Mouse (Mus musculus): ENCODE results near the gene Hoxd9.

Gene Hoxd9

DNA sequence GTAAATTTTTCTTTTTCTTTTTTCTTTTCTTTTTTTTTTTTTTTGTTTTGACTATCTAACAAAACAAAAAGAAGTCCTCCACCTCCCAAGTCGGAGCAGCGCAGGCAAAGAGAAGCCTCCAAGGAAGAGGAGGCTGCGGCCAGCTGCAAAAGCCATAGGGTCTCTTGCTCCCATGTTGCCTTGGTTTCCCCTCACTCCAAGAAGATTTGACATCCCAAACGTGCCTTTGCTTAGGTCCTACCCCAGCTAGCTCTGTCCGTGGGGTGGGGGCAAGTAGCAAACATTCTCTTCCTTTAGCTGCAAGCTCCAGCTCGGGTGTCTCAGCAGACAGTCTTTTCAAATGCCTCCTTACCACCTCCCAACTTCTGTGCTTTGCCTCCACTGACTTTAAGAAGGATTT is 36.2 kb downstream of the Hoxd9 start:
- DNase-seq (ENCODE audit: inconsistent ontology term) = no peak

DNA sequence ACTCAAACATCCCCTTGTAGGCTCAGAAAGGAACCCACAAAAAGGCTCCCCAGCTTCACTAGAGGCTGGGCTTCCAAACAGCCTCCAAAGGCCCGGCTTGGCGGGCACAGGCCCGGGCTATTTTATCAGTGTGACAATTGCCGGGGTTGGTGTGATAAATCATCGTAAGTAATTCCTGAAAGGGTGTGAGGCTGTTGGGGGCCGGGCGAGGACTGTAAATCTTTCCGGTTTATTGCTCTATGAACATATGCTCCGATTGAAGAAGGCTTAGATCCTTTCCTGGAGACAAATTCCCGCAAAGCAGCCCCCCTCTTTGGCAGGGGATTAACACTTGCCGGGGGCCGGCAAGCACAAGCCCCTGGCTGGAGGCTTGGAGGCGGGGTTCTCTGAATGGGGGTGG is 36.9 kb downstream of the Hoxd9 start:
- DNase-seq (ENCODE audit: inconsistent ontology term) = no peak

DNA sequence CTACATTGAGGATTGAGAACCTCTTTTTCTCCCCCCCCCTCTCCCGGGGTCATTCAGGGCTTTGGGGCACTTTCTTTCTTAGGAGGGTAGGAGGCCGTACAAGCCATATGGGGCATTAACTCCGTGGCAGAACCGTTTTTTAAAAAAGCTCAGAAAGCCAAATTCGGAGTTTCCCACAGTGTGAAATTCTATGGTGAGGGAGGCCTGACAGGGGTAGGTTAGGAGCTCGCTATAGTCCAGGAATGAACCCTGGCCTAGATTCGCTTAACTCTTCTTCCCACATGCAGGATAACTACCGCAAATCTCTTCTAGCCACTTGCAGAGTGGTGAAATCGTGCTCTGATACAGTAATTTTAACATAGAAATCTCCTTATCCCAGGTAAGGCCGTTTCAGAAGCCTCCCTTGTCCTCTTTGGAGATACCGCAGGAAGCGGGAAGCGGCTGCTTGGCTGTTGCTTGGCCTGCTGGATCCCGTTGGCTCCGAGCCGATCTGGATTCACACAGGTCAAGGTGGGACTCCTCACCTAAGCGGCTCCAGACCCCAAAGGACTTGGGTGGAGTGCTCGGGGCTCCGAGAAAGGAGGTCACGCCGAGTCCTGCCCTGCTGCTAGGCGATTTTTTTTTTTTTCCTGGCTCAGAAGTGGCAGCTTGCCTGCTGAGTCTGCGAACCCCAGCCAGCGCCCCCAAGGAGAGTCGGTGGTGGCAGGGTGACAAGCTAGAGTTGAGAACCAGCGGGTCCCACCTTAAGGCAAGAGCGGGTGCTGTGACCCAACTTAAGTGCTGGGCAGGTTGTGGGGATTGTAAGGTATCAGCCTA is 37.7 kb downstream of the Hoxd9 start:
- DNase-seq (ENCODE audit: inconsistent ontology term) = no peak

DNA sequence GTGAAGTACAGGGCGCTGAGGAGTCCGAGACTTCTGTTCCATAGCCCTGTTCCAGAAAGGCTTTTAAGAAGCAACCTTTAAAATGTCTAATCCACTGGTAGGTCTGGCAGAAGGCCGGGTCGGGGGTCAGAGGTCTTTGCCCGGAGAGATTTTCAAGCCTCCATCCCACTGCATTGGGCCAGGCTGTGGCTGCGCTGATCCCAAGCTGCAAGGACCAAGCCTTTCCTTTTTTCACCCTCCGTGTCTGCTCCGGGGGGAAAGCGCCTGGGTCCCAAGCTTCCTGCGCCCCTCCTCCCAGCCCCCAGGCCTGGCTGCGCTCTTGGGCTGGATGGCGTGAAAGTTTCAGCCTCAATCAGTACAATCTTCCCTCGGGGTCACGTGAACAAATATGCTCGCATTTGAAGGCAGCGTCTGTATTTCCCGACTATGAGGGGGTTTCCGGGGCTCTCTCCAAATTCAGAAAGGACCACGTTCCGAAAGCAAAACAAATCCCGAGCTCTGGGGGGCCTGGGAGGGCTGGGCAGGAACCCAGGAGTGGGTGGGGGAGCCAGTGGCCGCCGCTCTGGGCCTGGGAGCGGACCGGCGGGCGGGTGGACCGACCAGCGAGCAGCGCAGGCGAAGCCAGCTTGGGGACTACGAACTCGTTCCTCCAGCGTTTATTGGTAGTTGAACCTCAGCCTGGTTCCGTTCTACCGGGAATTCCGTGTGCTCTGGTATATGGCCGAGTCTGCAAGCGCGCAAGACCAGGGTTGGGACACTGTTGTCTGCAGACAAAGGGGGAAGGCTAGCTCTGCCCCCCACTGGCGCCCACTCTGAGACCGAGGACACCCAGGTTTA is 38.5 kb downstream of the Hoxd9 start:
- DNase-seq (ENCODE audit: inconsistent ontology term) = no peak

DNA sequence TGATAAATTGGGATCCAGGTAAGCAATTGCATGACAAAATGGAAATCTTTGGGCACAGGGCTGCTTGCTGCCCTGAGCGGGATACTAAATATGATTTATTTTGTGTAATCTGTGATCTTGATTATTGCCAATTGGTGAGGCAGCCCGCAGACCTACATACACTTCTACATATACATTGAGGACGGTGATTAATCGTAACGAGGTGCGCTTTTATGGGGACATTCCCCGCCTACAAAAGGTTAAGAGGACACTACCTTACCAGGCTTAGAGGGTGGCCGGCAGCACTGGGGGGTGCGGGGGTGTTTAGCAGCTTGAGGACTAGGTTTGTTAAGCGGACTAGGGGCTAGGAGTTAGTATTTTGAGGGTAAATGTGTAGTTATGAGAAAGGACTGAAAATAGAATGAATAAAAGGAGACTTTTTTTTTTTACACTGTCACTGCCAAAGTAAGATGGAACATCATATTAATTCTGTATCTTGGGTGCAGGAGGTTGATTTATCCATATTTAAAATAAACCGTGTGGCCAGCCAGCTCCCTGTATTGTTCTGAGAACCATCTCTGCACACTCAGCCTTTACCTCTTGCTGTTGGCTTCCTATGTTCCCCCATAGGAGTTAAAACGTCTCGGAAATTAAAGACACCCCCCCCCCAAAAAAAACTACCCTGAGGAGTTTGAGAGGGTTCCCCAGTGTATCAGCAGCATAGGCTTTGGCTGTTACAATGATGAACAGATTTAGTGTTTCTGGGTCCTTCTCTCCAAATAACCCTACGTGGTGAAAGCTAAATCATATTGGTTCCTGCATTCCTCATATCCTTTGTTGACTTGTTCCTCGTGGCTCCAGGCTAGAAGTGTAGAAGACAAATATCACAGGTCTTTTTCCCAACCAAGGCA is 39.4 kb downstream of the Hoxd9 start:
- no peak for DNase-seq (ENCODE audit: inconsistent ontology term)

DNA sequence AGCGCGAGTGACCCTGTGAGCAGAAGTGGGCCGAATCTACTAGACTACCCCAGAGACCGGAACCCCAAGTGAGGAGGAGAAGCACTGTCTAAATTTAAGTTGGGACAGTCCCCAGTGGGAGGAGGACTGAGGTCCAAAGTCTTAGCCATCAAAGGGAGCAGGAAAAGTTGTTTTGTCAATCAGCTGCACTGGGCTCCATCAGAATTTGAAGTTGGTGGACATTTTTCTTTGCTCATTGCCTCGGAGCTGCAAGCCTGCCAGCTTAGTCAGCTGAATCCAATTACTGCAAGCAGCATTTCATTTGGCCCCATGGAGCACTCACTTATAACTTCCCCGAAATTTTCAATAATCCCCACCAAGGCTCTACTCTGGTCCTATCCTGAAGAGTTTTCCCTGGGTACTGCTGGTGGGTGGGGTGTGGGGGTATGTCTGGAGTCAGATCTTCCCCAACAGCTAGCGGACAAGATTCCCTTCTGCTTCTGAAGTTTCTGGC is 40.1 kb downstream of the Hoxd9 start:
- no peak for DNase-seq (ENCODE audit: inconsistent ontology term)

DNA sequence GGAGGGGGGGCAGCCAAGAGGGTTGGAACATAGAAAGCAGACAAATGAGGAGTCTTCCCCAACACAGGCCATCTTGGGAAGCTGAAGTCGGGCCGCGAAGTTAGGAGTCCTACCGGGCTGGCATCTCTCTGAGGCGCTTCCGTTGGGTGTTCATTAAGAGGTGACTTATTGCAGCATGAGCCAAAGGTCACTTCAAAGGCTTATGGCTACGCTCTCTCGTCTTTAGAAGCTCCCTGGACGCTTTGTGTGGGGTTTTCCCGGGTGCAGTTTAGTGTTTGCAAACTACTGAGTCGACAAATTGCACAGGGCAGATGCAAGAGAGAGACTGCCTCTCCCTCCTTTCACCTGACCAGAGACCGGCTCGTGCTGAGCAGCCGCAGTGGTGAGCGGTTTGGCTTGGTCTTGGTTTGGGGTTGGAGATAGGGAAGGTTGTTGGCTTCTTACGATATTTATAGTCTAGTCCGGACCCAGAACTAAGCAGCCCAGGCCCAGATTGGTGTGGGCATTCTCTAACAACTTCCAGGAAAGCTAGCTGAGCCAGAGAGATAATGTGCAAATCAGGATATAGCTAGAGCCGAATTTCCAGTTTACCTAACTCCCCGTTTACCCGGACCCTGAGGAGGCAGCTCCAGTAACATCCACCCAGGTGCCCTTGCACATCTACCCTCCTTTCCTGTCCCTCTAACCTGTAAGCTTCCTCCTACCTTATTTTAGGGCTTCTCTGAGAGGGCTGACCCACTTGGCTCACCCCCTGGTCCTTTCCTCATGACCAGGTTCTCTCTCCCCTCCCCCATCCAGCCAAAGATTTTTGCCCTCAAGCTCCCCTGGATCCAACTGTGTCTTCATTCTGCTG is 41.3 kb downstream of the Hoxd9 start:
- DNase-seq (ENCODE audit: inconsistent ontology term) = no peak

DNA sequence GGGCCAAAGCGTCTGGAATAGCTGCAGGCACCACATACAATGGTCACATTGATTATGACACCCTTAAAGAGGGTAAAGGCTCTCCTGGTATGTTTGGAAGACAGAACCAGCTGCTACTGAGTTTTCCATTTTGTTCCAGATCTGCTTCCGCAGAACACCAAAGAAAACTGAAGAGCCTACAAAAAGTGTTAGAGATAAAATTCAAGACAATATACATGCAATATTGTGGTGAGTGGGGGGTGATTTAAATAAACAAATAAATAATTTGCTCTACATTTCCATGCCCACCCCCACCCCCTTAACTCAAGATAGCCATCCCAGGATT is 41.9 kb downstream of the Hoxd9 start:
- no peak for DNase-seq (ENCODE audit: inconsistent ontology term)

DNA sequence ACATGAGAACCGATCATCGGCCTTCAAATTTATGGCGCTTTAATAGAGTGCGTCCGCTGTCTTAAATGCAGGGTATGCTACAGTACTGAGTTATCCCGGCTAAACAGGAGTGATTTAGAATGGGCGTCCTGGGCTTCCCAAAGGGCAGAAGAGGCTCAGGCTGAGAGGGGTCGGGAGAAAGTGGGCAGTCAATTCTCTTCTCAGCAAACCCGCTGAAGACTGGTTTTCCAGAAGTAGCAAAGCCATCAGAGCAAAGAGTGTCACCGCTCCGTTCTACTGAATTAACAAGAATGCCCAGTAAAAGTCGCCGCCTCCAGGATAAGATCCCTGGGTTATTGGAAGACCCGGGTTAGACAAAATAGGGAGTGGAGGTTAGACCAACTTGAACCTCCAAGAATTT is 42.3 kb downstream of the Hoxd9 start:
- DNase-seq (ENCODE audit: inconsistent ontology term) = no peak

DNA sequence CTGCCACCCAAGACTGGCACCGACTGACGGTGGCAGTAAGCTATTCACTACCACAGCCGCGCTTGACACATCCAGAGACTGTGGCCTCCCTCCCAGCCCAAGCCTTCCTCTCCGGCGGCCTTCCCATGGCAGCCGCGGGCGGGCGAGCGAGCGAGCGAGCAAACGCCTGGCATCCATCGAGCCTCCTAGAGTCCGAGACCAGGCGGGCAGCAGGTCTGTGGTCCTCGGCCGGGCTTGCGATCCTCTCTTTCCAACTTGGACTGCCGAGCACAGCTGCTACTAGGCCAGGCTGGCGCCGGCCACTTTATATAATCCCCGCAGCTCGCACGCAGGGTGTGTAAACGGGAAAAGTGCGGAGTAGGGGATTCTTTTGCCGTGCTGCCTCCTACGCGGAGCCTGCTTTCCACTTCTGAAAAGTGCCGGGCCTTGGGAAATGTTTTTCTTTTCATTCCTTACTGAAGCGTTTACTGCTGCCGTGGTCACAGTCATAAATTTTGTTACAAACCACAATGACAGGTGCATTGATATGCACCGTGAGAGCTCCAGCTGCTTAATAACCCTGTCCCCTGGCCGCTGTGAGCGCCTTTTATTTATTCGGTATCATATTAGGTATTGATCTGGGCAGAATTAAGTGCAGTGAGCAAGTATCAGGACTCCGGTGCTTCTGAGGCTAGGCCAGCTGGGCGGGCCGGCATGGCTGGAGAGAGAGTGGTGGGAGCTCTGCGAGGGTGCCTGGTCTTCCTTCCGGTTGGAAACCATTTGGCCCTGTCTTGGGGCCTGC is 43.0 kb downstream of the Hoxd9 start:
- DNase-seq (ENCODE audit: inconsistent ontology term) = no peak

DNA sequence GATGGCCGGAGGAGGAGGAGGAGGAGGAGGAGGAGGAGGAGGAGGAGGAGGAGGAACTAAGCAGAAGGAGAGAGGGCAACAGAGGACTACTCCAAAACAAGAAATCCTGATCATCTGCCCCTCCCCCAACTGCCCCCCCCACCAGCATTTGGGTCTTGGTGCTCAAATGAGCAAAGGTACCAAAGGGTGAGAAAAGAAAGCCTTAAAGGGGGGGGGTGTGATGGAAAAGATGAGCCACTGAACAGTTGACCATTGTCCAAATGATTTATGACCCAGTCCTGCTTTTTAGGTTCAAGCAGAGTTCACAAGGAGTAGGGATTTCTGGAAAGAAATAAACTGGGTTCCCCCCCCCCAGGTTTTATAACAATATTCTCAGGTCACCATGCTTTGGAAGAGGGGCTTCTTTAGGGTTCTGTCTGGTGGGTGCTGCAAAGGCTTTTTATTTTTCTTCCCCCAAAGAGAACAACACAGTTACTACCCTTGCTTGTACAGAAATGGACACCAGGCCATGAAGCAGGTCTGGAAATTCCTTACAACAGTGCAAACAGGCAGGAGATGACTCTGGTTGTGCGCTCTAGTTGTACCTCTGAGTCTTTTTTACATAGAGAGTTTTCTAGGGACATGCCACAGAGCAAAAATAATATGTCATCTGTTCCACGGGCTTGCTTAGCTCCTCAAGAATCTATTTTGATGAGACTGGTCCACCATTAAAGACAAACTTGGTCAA is 43.9 kb downstream of the Hoxd9 start:
- DNase-seq (ENCODE audit: inconsistent ontology term) = no peak

DNA sequence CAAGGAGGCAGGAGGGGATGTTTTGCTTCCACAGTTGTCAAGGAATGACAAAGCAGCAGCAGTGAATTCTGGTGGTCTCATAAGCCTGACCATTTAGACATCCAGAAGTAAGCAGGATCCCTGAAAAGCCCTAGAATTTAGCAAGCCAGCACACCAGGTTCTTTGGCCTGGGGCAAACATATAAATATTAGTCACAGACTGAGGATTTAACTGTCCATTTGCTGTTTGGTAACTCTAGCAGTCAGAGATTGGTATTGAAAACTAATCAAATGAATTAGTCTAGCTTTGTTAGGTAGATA is 44.4 kb downstream of the Hoxd9 start:
- no peak for DNase-seq (ENCODE audit: inconsistent ontology term)

DNA sequence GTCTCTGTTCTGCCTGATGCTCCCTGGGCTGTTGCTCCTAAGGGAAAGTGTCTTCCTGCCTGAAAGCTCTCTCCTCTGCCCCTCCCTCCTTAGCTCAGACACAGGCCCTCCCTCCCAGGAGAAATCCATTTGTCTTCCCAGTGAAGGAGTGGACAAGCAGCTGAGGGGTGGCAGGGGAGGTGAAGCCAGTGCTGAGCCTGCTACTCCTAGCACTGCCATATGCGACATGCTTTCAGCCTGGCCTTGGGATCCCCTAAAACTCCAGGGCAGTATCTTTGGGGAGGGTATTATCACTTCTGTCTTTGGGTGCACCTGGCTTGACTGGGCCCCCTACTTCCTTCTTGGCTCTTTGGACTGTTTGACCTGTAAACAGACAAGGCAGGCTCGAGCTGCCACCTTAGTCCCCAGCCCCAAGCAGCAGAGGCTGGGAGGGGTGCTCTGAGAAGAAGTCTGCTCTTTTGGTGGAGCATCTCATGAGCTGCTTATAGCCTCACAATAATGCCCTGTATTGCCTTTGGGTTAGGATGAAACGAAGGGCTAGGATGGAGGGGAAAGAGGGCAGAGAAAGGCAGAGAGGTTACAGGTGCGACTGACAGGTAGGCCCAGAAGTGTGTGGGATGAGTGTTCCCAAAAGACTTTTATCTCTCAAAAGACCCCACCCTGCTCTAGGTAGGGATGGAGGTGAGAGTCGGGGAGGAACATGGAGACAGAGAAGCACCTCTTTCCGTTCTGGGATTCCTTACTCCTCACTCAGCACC is 48.2 kb downstream of the Hoxd9 start:
- no peak for DNase-seq (ENCODE audit: inconsistent ontology term)

DNA sequence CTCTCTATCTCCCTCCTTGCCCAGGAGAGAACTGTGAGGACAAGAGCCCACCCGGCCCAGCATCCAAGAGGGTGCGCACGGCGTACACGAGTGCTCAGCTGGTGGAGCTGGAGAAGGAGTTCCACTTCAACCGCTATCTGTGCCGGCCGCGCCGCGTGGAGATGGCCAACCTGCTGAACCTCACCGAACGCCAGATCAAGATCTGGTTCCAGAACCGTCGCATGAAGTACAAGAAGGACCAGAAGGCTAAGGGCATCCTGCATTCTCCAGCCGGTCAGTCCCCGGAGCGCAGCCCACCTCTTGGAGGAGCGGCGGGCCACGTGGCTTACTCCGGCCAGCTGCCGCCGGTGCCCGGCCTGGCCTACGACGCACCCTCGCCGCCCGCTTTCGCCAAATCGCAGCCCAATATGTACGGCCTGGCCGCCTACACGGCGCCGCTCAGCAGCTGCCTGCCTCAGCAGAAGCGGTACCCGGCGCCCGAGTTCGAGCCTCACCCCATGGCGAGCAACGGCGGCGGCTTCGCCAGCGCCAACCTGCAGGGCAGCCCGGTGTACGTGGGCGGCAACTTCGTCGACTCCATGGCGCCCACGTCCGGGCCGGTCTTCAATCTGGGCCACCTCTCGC is 48.9 kb downstream of the Hoxd9 start:
- DNase-seq (ENCODE audit: inconsistent ontology term) = no peak

DNA sequence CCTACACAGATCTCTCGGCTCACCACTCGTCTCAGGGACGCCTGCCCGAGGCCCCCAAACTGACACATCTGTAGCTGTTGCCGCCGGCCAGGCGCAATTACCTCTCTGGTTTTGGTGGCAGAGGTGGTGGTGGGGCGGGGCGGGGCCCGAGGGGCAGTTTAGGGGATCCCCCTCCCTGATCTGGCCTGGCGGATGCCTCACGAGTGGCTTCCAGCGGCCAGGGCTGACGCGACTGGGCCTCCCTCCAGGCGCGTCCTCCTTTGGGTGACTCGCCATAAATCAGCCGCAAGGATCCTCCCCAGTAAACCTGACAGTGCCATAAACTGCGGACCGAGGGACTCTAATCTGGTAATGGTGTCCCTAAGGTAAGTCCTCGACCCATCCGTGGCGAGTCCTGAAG is 49.5 kb downstream of the Hoxd9 start:
- no peak for DNase-seq (ENCODE audit: inconsistent ontology term)

DNA sequence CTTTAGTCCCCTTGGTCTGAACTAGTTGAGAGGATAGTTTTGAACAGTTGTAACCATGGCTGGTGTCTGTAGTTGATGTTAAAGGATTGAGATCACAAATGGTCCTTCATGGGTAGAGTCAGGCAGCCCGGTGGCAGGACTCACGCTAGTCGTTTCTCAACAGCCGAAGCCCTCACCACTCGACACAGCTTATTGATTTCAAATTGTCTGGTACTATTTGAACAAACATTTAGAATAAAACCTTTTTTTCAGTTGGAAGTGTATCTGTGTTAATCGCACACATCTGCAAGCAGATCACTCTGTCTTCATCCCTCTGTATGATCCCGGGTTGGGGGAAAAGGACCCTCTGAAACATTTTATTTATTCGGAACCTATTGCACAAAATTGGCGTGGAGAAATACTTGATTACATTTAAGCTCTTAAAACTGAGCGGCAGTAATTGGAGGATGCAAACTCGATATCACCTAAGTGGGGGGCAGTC is 50.2 kb downstream of the Hoxd9 start:
- no peak for DNase-seq (ENCODE audit: inconsistent ontology term)

DNA sequence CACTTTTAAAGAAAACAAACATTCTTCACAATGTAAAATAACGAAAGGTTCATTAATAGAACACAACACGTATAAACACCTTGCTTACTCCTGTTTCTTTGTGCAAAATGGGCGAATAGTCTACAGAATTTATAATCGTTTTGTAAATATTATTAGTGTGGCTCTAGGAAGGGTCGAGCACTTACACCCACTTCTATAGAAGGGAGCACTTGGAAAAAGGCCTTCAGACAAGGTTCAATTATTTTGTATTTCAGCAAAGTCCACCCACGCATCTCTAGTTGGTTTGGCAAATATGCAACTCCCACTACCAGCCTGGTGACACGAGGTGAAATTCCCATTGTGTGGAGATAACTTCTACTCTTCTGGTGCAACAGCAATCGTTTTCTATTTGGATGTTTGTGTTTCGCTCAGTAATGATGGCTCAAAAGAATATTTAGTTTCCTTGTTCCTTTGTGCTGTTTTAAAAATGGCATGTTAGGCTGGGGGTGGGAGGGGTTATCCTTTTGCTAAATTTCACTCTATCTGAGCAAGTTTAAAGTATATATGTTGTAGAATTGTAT is 51.0 kb downstream of the Hoxd9 start:
- DNase-seq (ENCODE audit: inconsistent ontology term) = no peak
